Mouse (Mus musculus): Measurements from ENCODE around the gene Nr1h3. TPM values are rescaled to one million over a fixed set of nuclear protein-coding genes. Genes with fewer than 3 reads are reported as not detected.

Gene Nr1h3
- polyA plus RNA-seq, 1 experiment from 2014 or later = 0.36 TPM

DNA sequence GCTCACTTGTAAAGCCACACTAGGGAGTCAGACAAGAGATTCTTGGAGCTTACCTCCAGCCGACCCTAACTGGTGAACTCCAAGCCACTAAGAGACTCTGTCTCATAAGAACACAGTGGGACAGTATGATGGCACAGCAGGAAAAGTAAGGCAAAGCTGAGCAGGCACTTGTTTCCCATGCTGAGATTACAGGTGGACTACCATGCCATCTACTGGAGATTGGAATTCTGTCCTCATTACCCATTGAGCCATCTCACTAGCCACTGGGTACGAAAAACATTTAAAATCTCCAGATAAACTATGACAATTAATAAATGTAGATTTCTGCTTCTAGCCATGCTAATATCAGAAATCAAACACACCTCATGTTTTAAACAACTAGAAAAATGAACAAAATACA lies 21.0 kb upstream of the Nr1h3 start:
- ATAC-seq = no peak
- CTCF ChIA-PET = interaction anchor here (1.2 to 1.3 kb wide), 2 partner anchors 11 to 108 kb away, joined by 3 to 6 read pairs; no protein-coding TSS in a partner anchor
- in situ Hi-C loops (cut with MboI; ENCODE audit: low pct_unique_long_range_greater_than_20kb) = no loop called here
- POLR2A ChIA-PET = no interaction called here
- no peaks in the 10 kb centered on the region for H3K27me3 ChIP-seq
- DNase-seq (ENCODE audit: low read depth, low spot score) = no peak
- peak; percentile 50 for TF ChIP-seq CTCF (IDR thresholded peaks at IDR 0.05)

DNA sequence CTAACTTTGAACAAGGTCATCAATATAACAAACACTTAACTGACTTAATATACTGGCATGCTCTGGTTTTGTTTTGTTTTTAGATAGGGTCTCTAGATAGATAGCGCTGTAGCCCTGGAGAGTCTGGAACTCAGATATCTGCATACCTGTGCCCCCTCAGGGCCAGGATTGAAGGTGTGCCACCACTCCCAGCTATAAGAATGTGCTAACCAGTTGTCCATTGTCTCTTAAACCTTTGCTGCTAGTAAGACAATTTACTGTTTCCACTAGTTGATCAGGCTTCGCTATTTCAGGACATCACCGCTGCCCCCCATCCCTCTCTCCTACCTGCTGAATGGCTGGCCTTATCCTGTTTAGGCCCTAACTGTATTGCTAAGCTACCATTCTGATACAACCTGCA lies 17.9 kb upstream of the Nr1h3 start:
- CTCF ChIA-PET = no interaction called here
- no peaks in the 10 kb centered on the region for H3K27me3 ChIP-seq
- no peak for ATAC-seq
- in situ Hi-C loops (cut with MboI; ENCODE audit: low pct_unique_long_range_greater_than_20kb) = no loop called here
- TF ChIP-seq CTCF (IDR thresholded peaks at IDR 0.05) = no peak
- DNase-seq (ENCODE audit: low read depth, low spot score) = no peak
- POLR2A ChIA-PET = no interaction called here

DNA sequence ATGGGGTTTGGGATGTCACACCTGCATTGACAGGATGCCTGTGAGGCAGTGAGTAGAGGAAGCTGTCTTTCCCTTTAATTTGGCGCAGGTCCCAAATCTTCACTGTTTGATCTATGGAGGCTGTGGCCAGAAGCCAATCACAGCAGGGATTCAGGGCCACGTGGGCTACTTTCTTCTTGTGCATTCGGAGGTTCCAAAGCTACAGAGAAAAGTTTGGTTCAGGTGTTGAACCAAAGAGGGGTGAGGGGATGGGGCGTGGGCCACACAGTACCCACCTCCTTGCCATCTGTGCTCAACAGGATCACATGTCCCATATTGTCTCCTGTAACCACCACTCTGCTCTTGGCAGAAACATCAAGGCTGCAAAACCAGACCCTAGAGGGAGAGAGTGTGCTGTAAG lies 14.4 kb upstream of the Nr1h3 start:
- DNase-seq (ENCODE audit: low read depth, low spot score) (no peak), ATAC-seq (no peak)
- H3K27me3 ChIP-seq = no peaks in the 10 kb centered on the region
- CTCF ChIA-PET = no interaction called here
- TF ChIP-seq CTCF (IDR thresholded peaks at IDR 0.05) = no peak
- POLR2A ChIA-PET = no interaction called here
- in situ Hi-C loops (cut with MboI; ENCODE audit: low pct_unique_long_range_greater_than_20kb) = loop anchor here (5.0 kb wide), 1 partner anchor 105 kb away; no protein-coding TSS in a partner anchor

DNA sequence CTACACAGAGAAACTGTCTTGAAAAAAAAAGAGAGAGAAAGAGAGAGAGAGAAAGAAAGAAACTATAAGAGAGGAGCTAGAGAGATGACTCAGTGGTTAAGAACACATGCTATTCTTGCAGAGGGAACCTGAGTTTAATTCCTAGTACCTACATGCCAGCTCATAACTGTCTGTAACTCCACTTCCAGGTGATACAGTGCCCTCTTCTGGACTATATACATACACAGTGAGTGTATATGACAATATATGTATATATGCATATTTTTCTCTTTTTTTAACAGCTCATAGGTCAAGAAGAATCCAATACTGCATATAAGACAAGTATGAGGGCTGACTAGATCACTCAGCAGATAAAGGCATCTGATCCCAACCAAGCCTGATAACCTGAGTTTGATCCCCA lies 10.7 kb upstream of the Nr1h3 start:
- peak; percentile 19 for TF ChIP-seq CTCF (IDR thresholded peaks at IDR 0.05)
- ChIA-PET POLR2A (interaction anchor here (0.7 kb wide), 1 partner anchor 415 kb away, joined by 4 read pairs; no protein-coding TSS in a partner anchor), CTCF (interaction anchor here (1.6 kb wide), 1 partner anchor 98 kb away, joined by 11 read pairs; no protein-coding TSS in a partner anchor)
- DNase-seq (ENCODE audit: low read depth, low spot score) (no peak), ATAC-seq (no peak)
- no peaks in the 10 kb centered on the region for H3K27me3 ChIP-seq
- in situ Hi-C loops (cut with MboI; ENCODE audit: low pct_unique_long_range_greater_than_20kb) = no loop called here

DNA sequence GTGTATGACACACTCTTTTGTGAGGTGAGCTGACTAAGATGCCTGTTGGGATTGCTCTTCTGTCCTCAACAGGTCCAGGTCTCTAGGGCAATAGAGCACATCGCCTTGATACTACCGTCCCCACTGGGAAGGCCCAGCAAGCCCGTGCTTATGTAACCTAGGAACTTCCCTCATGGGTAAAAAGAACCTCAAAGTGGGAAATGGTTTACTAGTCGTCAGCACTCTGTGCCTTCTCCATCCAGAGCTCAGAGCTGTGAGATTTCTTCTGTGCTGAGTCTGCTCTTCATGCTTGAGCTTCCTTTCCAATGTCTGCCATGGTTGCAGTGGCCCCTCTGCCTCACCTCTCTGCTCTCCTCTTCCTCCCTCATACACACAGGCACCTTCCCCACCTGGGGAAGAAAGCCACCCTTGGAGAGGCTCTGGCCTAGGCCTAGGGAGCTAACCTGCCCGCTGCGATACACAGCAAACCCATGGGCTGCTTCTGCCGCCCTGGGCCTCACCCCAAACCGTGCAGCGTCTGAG lies 3.7 kb upstream of the Nr1h3 start:
- ChIA-PET CTCF (no interaction called here), POLR2A (interaction anchor here (0.5 kb wide), 1 partner anchor 253 kb away, joined by 3 read pairs; no protein-coding TSS in a partner anchor)
- in situ Hi-C loops (cut with MboI; ENCODE audit: low pct_unique_long_range_greater_than_20kb) = no loop called here
- ATAC-seq (no peak), DNase-seq (ENCODE audit: low read depth, low spot score) (no peak)
- no peak for TF ChIP-seq CTCF (IDR thresholded peaks at IDR 0.05)
- H3K27me3 ChIP-seq = no peaks in the 10 kb centered on the region

DNA sequence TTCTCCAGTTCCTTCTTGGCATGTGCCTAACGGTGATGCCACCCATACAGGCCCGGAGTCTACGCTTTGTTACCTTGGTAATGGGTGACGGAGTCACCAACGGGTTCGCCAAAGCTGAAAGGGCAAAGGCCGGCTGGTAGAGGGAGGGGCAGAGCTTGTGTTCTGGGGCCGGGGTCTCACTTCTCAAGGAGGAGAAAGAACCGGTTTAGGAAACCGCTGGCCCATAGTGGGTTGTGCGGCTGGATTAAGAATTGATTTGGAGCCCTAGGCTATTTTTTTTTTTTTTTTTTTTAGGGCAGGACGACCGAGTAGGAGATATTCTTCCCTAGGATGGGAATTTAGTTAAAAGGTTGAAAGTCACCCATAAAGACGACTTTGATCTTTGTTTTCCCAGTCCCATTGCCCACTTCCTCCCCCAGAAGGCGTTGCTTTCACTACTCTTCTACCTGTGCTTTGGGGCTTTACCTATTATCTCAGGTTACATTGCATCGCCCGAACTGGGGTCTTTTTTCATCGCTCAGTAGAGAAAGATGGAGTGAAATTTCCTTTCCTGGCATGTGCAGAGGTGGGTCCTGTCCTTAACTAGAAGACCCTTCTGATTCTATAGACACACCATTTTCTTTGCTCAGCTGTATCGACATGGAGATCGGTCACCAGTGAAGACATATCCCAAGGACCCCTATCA lies 480 bp upstream of the Nr1h3 start:
- in situ Hi-C loops (cut with MboI; ENCODE audit: low pct_unique_long_range_greater_than_20kb) = no loop called here
- ChIA-PET POLR2A (interaction anchor here (0.5 to 0.6 kb wide), 2 partner anchors 96 to 279 kb away, joined by 3 read pairs; no protein-coding TSS in a partner anchor), CTCF (interaction anchor here (1.3 kb wide), 1 partner anchor 88 kb away, joined by 3 read pairs; no protein-coding TSS in a partner anchor)
- no peak for DNase-seq (ENCODE audit: low read depth, low spot score)
- TF ChIP-seq CTCF (IDR thresholded peaks at IDR 0.05) = no peak
- no peak for ATAC-seq
- no peaks in the 10 kb centered on the region for H3K27me3 ChIP-seq

DNA sequence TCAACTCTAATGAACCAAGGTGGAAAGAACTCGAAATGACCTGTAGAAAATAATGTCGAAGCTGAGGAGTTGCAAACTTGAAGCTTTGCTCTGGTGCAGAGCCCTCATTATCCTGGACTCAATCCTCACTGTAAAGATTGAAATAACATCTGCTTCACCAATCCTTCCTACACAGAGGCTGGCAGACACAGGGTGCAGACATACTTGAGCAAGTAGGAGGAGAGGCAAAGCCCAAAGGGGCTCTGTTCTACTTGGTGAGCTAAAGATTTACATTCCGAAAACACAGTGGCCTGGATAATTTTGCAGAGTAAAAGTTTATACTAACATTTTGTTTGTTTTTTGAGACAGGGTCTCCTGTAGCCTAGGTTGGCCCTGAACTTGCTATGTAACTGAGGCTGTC lies 3.7 kb downstream of the Nr1h3 start:
- DNase-seq (ENCODE audit: low read depth, low spot score) (no peak), ATAC-seq (no peak)
- no peaks in the 10 kb centered on the region for H3K27me3 ChIP-seq
- ChIA-PET POLR2A (no interaction called here), CTCF (no interaction called here)
- no peak for TF ChIP-seq CTCF (IDR thresholded peaks at IDR 0.05)
- in situ Hi-C loops (cut with MboI; ENCODE audit: low pct_unique_long_range_greater_than_20kb) = no loop called here

DNA sequence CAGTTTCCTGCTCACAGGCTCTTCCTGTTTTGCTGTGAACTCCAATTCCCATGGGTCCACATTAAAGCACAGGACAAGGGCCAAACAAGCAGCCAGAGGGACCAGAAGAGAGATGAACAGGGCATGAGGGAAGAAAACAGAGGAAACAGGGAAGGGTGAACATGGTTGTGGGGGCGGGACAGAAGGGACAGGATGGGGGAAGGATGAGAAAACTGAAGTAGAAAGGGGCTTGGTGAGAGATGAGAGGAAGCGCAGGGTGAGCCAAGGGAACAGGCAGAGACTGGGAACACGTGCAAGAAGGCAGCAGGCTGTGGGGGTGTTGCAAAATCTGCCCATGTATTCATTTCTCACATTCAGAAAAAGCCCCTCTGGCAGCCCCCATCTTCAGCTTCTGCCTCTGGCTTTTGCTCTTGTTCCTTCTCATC lies 6.0 kb downstream of the Nr1h3 start:
- no peak for ATAC-seq

DNA sequence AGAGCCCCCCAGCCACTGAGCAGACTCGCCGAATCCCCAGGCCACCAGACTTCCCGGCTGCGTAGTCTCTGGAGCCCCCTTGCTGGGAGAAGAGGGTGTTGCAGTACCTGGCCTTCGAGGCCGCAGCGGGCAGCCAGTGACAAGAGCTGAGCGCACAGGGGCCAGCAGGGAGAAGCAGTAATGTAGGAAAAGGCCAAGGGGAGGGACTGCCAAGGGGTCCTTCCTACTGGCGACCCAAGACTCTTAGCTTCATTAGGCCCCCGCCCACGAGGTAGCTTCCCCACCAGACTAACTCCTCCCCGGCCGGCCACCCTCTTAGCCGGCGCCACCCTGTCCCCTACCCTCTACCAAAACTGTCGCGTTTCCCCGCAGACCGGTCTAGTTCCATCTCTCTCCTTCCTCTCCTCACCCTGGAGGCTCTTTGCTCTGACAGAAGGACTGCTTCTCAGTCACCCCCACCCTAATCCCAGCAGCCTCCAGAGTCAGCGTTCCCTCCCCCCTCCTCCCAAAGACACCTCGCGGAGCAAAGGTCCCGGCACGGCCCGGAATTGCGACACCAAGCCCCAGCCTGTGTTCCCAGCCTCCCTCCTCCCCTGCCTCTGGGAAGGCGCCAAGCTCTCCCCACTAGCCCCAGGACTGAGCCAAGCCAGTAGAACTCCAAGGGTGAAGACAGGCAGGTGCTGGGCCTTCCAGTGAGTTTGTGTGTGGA lies 7.9 kb downstream of the Nr1h3 start:
- TF ChIP-seq CTCF (IDR thresholded peaks at IDR 0.05) = no peak
- in situ Hi-C loops (cut with MboI; ENCODE audit: low pct_unique_long_range_greater_than_20kb) = no loop called here
- ChIA-PET POLR2A (no interaction called here), CTCF (no interaction called here)
- DNase-seq (ENCODE audit: low read depth, low spot score) = no peak
- ATAC-seq = peak; percentile 17
- H3K27me3 ChIP-seq = no peaks in the 10 kb centered on the region

More for the DNA sequence above, 6.0 kb downstream of the Nr1h3 start:
- no peak for TF ChIP-seq CTCF (IDR thresholded peaks at IDR 0.05)
- no peaks in the 10 kb centered on the region for H3K27me3 ChIP-seq
- in situ Hi-C loops (cut with MboI; ENCODE audit: low pct_unique_long_range_greater_than_20kb) = no loop called here
- ChIA-PET POLR2A (no interaction called here), CTCF (no interaction called here)
- DNase-seq (ENCODE audit: low read depth, low spot score) = no peak

DNA sequence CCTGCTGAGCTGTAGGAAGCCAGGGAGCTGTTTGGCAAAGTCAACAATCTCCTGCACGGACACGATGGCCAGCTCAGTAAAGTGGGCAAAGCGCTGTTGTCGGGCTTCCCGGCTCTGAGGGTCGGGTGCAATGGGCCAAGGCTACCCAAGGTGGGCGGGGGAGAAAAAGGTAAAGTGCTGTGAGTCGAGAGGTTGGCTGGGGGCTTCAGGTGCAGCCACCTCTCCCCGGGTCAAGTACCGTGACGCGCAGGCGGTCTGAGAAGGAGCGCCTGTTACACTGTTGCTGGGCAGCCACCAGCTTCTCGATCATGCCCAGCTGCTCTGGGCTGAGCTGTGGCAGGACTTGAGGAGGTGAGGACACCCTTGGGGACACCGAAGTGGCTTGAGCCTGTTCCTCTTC lies 12.1 kb downstream of the Nr1h3 start:
- ChIA-PET CTCF (no interaction called here), POLR2A (no interaction called here)
- in situ Hi-C loops (cut with MboI; ENCODE audit: low pct_unique_long_range_greater_than_20kb) = no loop called here
- DNase-seq (ENCODE audit: low read depth, low spot score) (no peak), ATAC-seq (no peak)
- H3K27me3 ChIP-seq = no peaks in the 10 kb centered on the region
- no peak for TF ChIP-seq CTCF (IDR thresholded peaks at IDR 0.05)

DNA sequence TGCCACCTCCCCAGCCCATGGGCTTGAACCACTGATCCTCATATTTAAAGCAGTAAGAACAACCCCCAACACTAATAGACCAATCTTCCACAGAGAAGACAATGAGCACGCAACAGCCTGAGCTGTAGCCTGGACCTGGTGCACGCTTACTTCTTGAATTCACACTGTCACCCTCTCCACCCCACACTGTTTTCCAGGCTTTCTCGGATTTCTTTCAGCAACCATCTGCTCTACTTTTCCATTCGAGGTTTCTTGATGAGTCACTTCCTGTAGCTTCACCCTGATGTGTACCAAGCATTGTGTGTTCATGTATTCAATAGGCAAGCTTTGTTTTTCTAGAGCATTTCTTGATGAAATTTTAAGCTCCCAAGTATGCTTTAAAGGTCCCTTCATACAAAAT lies 15.2 kb downstream of the Nr1h3 start:
- DNase-seq (ENCODE audit: low read depth, low spot score) = no peak
- in situ Hi-C loops (cut with MboI; ENCODE audit: low pct_unique_long_range_greater_than_20kb) = no loop called here
- POLR2A ChIA-PET = no interaction called here
- no peak for ATAC-seq
- CTCF ChIA-PET = interaction anchor here (1.0 kb wide), 1 partner anchor 72 kb away, joined by 5 read pairs; no protein-coding TSS in a partner anchor
- no peaks in the 10 kb centered on the region for H3K27me3 ChIP-seq
- no peak for TF ChIP-seq CTCF (IDR thresholded peaks at IDR 0.05)

Measured in Patski (cell line).